Mouse (Mus musculus) cortical plate, adult 2 months (tissue): ENCODE data around the gene Tlk2.

Source experiments
- CTCF ChIP-seq: fragments of 200-500 bp; IDR thresholded peaks from 2 replicates; pipeline ENCODE4 v1.5.1; 2011; ENCODE audit warnings: mild to moderate bottlenecking, control low read depth, low read length; ENCODE audit not compliant: insufficient read depth; ENCODE audit errors: extremely low read depth
- POLR2A ChIP-seq: fragments of 200-500 bp; IDR thresholded peaks from 2 replicates; pipeline ENCODE4 v1.6.1; 2011; ENCODE audit warnings: mild to moderate bottlenecking, low read length, control low read depth; ENCODE audit not compliant: insufficient read depth; ENCODE audit errors: extremely low read depth

DNA sequence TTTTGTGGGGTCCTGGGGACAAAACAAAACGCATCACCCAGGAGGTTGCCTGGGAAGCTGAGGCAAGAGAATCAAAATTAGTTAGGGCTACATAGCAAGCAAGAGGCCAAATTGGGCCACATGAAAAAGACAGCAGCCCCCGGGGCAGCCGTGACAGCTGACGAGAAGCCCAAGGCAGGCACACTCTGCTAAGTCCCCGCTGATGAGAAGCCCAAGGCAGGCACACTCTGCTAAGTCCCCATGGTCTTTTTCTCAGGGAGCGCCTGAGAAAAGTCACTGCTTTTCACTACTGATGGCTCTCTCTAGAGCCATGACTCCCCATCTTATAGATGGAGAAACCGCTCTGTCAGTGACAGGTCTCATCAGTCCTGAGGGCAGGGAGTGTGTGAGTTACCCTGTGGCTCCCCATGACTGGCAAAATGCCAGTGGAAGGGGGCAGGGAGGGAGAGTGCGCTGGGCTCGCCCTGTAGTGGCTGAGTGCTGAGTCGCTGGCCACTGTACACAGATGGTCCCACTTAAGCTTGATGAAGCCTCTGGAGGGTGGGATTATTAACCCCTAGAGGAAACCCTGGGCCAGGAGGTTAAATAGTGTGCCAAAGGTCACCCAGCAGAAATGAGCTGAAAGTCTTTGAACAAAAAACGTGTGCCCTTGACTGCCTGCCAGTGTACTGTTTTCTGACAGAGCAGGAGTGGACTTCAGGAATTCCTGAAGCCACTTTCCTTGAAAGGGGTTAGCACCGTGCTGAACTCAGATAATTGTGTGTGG lies 25.4 kb upstream of the Tlk2 start:
- TF ChIP-seq POLR2A: no peak
- TF ChIP-seq CTCF: no peak
